Mouse (Mus musculus): ENCODE data around the gene Rcan2. TPM values are rescaled to one million over a fixed set of nuclear protein-coding genes. Genes with fewer than 3 reads are reported as not detected.

The Rcan2 gene
- total RNA-seq, 2 experiments from 2014 or later, result 167 to 178 TPM

GRCm38 (mm10) chr17:43827261-43827660 is 26.1 kb downstream of the Rcan2 start:
- no peak for DNase-seq

DNA sequence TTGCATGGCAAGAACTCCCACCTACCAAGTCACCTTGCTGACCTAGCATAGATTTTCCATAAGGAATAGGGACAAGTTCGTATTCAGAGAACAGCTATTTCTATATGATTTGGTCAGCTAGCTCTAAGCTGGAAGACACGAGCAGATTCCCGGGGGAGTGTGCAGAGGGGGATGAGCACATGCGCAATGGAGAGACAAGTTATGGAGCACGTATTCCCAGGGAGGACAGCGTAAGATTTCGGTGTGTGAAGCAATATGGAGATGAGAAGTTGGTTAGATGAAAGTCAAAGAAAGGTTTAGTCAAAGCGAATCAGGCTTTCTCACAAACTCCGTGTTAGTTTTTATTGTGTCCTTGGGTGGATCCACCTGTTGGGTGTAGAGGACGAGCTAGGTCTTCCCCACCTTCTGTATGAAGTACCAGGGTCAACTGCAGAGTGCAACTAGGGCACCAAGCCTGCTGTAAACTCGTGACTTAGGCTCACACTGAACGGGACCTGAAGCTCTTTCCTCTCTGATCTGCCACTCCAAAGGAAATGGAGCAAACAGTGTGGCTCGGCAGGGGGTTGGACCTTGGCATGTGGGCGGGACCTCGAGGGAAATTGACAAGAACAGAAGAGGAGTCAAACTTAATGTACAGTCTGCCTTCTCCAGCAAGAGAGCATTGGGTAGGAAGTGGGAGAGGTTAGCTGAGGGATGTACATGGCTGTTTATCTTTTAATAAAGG is 31.4 kb downstream of the Rcan2 start:
- DNase-seq, result no peak

DNA sequence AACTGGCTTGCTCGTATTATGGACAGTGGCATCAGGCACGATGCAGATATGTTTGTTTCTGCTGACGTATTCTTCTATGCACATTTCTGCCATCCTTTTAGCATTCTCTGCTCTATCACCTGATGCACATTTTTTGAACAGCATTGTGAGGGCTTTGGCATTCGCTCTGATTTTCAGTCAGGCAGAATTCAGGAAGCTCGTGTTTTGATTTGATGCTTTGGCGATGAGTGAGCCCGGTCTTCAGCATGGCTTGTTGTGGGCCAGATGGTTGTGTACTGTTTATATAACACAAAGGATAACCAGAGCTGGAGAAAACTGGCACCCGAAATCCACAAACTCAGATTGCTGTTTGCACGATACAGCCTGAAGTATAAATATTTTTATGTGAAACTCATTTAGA is 39.1 kb downstream of the Rcan2 start:
- no peak for DNase-seq

- DNase-seq, result no peak
Measured at GRCm38 (mm10) chr17:43846714-43847113, 45.6 kb downstream of the Rcan2 start.

- DNase-seq, result no peak
Measured at GRCm38 (mm10) chr17:43848903-43849302, 47.8 kb downstream of the Rcan2 start.

DNA sequence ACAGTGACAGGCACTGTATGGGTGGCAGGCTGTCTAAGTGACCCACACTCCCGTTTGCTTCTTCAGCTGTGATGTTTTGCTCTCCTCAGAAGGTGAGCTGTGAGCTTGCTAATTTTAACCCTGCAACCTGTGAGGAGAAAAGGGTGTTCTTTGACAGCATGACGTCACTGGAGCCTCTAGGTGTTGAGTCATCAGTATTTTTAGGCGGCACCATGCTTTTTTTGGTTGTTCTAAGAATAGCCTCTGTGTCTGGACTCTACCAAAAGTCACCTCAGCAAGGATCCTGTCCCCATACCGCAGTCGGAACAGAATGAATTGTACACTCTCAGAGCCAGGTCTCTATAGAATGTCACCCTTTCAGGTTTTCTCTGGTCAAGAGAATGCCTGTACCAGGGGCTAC is 54.0 kb downstream of the Rcan2 start:
- DNase-seq, result peak; percentile 39

GRCm38 (mm10) chr17:43856081-43856480 is 54.9 kb downstream of the Rcan2 start:
- DNase-seq, result no peak

- DNase-seq, result no peak
Measured at GRCm38 (mm10) chr17:43868808-43869207, 67.7 kb downstream of the Rcan2 start.

- peak; percentile 90 for DNase-seq
Measured at GRCm38 (mm10) chr17:43869677-43870076, 68.5 kb downstream of the Rcan2 start.

GRCm38 (mm10) chr17:43874417-43874816 is 73.3 kb downstream of the Rcan2 start:
- DNase-seq, result no peak

- DNase-seq, result no peak
Measured at GRCm38 (mm10) chr17:43877425-43877824, 76.3 kb downstream of the Rcan2 start.

DNA sequence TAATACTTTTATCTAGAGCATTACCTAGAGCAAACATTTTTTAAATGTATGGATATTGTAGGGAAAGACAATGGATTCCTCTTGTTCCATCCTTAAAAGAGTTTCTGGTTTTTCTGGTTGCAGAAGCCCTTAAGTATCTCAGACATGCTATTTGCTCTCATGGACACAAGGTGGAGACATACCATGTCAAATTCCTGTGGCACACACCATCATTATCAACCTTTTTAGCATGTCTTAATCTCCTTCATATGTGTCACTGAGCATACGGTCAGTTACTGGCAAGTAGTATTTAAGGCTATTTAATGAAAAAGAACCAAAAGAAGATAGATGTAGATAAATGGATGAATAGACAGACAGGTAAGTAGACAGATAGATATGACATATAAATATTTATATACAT is 81.9 kb downstream of the Rcan2 start:
- no peak for DNase-seq

GRCm38 (mm10) chr17:43886262-43886661 is 85.1 kb downstream of the Rcan2 start:
- DNase-seq, result no peak

DNA sequence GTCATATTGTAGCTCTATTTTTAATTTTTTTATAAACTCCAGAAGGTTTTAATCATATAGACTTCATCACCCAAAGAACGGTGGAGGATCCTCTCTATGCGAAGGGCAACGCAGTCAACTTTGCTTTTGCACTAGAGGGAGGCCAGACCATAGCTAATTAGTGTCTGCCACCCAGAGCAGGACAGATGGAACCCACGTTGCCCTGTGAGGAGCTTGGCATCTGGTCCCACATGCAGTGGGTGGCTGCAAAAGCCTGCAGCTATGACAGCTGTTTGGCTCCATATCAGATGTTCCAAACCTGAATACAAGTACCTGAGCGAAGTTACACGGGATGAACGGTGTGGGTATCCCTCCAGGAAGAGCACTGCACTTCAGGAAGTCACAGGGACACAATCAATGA is 86.8 kb downstream of the Rcan2 start:
- DNase-seq, result no peak

GRCm38 (mm10) chr17:43897346-43897745 is 96.2 kb downstream of the Rcan2 start:
- DNase-seq, result no peak

DNA sequence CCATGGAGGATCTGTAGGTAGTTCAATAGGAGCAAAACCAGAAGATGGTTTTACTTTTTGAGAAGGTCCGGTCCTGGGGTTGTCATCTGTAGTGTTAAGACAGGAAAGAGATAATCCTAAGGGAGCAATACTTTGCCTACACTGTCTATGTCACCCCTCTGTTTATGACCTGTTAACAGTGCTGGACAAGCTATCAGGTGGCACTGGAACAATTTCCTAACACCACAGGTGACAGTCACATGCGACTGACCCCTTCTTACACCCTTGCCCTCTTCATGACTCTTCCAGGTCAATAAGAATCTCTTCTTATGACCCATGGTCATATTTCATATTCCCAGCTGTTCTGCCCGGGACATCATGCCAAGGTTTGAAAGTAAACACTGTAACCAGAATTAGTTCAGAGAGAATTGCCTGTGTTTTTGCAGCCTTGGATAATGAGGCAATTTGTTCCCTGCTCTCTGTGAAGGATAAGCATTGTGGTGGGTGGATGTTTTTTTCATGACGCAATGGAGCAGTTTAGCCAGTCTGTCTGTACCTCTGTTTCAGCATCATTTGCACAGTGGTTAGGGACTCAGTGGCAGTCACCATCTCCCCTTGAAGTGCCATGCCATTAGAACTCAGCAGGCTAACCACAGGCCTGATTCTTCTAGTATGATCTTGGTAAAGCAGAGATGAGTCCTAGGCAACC is 98.4 kb downstream of the Rcan2 start:
- no peak for DNase-seq

DNA sequence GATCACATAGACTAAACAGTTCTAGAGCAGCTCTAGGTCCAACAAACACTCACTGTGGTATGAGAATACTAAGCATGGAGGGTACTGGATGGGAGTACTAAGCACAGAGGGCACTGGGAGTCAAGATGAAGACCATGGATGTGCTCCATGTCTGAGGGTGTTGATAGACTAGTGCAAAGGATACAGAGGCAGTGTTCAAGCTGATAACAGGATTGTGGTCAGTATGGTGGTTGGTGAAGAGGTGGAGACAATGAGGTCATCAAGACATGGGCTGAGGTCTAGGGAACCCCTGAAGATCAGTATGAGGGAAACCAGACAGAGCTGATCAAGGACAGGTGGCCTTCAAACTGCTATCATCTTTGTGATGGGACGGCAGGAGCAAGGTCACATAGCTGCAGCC is 99.0 kb downstream of the Rcan2 start:
- DNase-seq, result no peak

- no peak for DNase-seq
Measured at GRCm38 (mm10) chr17:43901474-43901873, 100.3 kb downstream of the Rcan2 start.

GRCm38 (mm10) chr17:43903807-43904771 is 102.9 kb downstream of the Rcan2 start:
- DNase-seq, result peak; percentile 64

- DNase-seq, result no peak
Measured at GRCm38 (mm10) chr17:43904896-43905295, 103.7 kb downstream of the Rcan2 start.

DNA sequence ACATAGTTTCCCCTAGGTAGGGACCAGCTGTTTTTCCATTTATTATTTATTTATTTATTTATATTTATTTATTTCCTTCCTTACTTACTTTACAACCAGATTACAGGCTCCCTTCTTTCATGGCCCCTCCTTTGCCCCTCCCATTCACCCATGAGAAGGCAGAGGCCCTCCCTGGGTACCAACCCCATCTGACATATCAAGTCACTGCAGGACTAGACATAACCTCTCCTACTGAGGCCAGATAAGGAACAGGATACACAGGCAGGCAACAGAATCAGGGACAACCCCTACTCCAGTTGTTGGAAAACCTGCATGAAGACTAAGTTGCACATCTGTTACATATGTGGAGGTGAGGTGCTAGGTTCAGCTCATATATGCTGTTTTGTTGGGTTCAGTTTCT is 105.6 kb downstream of the Rcan2 start:
- DNase-seq, result no peak

DNA sequence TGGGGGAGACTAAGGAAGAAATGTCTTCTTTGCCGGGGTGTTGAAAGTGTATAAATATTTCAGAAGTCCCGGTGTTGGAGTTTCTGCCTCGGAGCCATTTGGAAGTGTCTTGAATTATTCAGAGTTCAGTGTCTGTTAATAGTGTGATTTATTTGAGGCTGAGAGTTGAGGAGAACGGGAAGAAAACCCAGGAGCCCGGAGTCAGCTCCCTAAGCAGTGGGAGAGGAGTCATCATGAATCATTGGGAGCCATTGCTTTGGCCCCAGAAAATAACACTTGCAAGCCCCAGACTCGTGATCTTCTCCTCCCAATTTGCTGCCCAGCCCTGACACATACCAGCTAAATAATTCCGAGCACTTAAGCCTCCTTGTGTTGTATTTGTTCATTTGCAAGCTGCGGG is 115.0 kb downstream of the Rcan2 start:
- no peak for DNase-seq

DNA sequence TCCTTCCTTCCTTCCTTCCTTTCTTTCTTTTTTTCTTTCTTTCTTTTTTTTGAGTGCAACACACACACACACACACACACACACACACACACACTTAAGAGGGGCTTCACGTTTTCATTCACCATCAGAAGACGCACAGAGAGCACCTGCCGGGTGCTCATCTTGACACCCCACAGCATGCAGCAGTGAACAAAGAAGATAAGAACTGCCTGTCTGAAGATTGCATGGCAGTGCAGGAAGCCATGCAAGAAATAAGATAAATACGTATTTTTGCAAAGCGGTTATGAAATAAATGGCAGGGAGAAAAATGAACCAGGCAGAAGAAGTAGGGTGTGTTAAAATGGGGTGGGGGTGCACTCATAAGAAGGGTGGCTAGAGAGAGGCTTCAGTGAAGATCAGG is 116.0 kb downstream of the Rcan2 start:
- no peak for DNase-seq
